Mouse (Mus musculus): ENCODE data around the gene Actl10. TPM values are rescaled to one million over a fixed set of nuclear protein-coding genes. Genes with fewer than 3 reads are reported as not detected.
A peak's percentile ranks its signal among the peaks of the same experiment; 100 is the strongest.

Gene Actl10
- total RNA-seq, 2 experiments from 2014 or later: not detected

- no peak for DNase-seq (ENCODE audit: low spot score)
- intact Hi-C loops (cut with DNase I): no loop called here
Observed at GRCm38 (mm10) chr2:154574271-154574670, 22.7 kb downstream of the Actl10 start.

- DNase-seq (ENCODE audit: low spot score): no peak
- intact Hi-C loops (cut with DNase I): no loop called here
Observed at GRCm38 (mm10) chr2:154576876-154577743, 25.5 kb downstream of the Actl10 start.

- DNase-seq (ENCODE audit: low spot score): no peak
- intact Hi-C loops (cut with DNase I): no loop called here
Observed at GRCm38 (mm10) chr2:154577744-154578067, 26.1 kb downstream of the Actl10 start.

GRCm38 (mm10) chr2:154580586-154580985 is 29.0 kb downstream of the Actl10 start:
- peak; percentile 46 for DNase-seq (ENCODE audit: low spot score)
- intact Hi-C loops (cut with DNase I): no loop called here

GRCm38 (mm10) chr2:154581421-154581820 is 29.8 kb downstream of the Actl10 start:
- intact Hi-C loops (cut with DNase I): no loop called here
- DNase-seq (ENCODE audit: low spot score): no peak

GRCm38 (mm10) chr2:154583906-154584872 is 32.6 kb downstream of the Actl10 start:
- DNase-seq (ENCODE audit: low spot score): no peak
- intact Hi-C loops (cut with DNase I): no loop called here

GRCm38 (mm10) chr2:154584931-154585601 is 33.5 kb downstream of the Actl10 start:
- intact Hi-C loops (cut with DNase I): loop anchor here (5.0 kb wide), 1 partner anchor 33 kb away; the partner anchor contains the start of gene Actl10
- no peak for DNase-seq (ENCODE audit: low spot score)

GRCm38 (mm10) chr2:154586405-154586804 is 34.8 kb downstream of the Actl10 start:
- DNase-seq (ENCODE audit: low spot score): no peak
- intact Hi-C loops (cut with DNase I): loop anchor here (5.0 kb wide), 1 partner anchor 34 kb away; the partner anchor contains the start of gene Actl10

- intact Hi-C loops (cut with DNase I): loop anchor here (5.0 kb wide), 1 partner anchor 37 kb away; the partner anchor contains the start of gene Actl10
- DNase-seq (ENCODE audit: low spot score): no peak
Observed at GRCm38 (mm10) chr2:154589051-154589450, 37.5 kb downstream of the Actl10 start.

GRCm38 (mm10) chr2:154591239-154591638 is 39.7 kb downstream of the Actl10 start:
- DNase-seq (ENCODE audit: low spot score): no peak
- intact Hi-C loops (cut with DNase I): no loop called here

GRCm38 (mm10) chr2:154593025-154593424 is 41.4 kb downstream of the Actl10 start:
- DNase-seq (ENCODE audit: low spot score): no peak
- intact Hi-C loops (cut with DNase I): no loop called here

- DNase-seq (ENCODE audit: low spot score): no peak
- intact Hi-C loops (cut with DNase I): no loop called here
Observed at GRCm38 (mm10) chr2:154595775-154596174, 44.2 kb downstream of the Actl10 start.

GRCm38 (mm10) chr2:154597399-154597798 is 45.8 kb downstream of the Actl10 start:
- no peak for DNase-seq (ENCODE audit: low spot score)
- intact Hi-C loops (cut with DNase I): no loop called here

GRCm38 (mm10) chr2:154600586-154600985 is 49.0 kb downstream of the Actl10 start:
- intact Hi-C loops (cut with DNase I): loop anchor here (2.0 kb wide), 1 partner anchor 30 kb away; no protein-coding TSS in a partner anchor
- no peak for DNase-seq (ENCODE audit: low spot score)

- no peak for DNase-seq (ENCODE audit: low spot score)
- intact Hi-C loops (cut with DNase I): loop anchor here (2.0 kb wide), 1 partner anchor 31 kb away; no protein-coding TSS in a partner anchor
Observed at GRCm38 (mm10) chr2:154601324-154601723, 49.7 kb downstream of the Actl10 start.

Other genes with a start within 250 kb of the Actl10 start
- not detected for gene Bpifb9b, start 244.5 kb upstream of the Actl10 start, total RNA-seq (2021)
- gene Cdk5rap1, start 178.8 kb upstream of the Actl10 start, total RNA-seq (2021): 10 to 100 TPM; 23.1 to 25.6 TPM
- 10 to 100 TPM; 88.8 to 90.4 TPM for gene Snta1, start 143.7 kb upstream of the Actl10 start, total RNA-seq (2021)
- gene Cbfa2t2, start 115.3 kb upstream of the Actl10 start, total RNA-seq (2021): 10 to 100 TPM; 14.3 to 18.4 TPM
- gene 1700003F12Rik, start 4.7 kb upstream of the Actl10 start, total RNA-seq (2021): not detected
- under 1 TPM; 0.36 to 0.39 TPM for gene Necab3, start 7.1 kb downstream of the Actl10 start, total RNA-seq (2021)
- 1 to 10 TPM; 1.1 to 1.2 TPM for gene E2f1, start 18.1 kb downstream of the Actl10 start, total RNA-seq (2021)
- gene Pxmp4, start 51.9 kb downstream of the Actl10 start, total RNA-seq (2021): 10 to 100 TPM; 23.9 to 26.0 TPM
- 1 to 10 TPM; 3.0 to 3.1 TPM for gene Zfp341, start 61.5 kb downstream of the Actl10 start, total RNA-seq (2021)
- gene 4930519P11Rik, start 61.7 kb downstream of the Actl10 start, total RNA-seq (2021): not detected
- gene Chmp4b, start 99.9 kb downstream of the Actl10 start, total RNA-seq (2021): 100 to 1,000 TPM; 112 TPM
- not detected for gene Gm14214, start 218.3 kb downstream of the Actl10 start, total RNA-seq (2021)
- gene Raly, start 239.3 kb downstream of the Actl10 start, total RNA-seq (2021): 100 to 1,000 TPM in 1 of 2 experiments, 10 to 100 TPM in 1; 95.9 to 103 TPM
- gene a, start 239.6 kb downstream of the Actl10 start, total RNA-seq (2021): not detected

All from heart, postnatal 25 days (tissue).